Mouse (Mus musculus): Measurements from ENCODE around the gene Dyrk1a. TPM values are rescaled to one million over a fixed set of nuclear protein-coding genes. Genes with fewer than 3 reads are reported as not detected.
A peak's percentile ranks its signal among the peaks of the same experiment; 100 is the strongest.

The Dyrk1a gene
- polyA plus RNA-seq, 1 experiment from 2014 or later: 8.0 TPM

- H3K36me3 ChIP-seq (ENCODE audit: control insufficient read depth, insufficient read depth): no peaks in the 10 kb centered on the region
- TF ChIP-seq CTCF (IDR thresholded peaks at IDR 0.05; ENCODE audit: low read depth): no peak
- no peak overlapping the region for H3K9ac ChIP-seq (ENCODE audit: low read depth, low read length)
- ATAC-seq: peak; percentile 90
- 0 out of 2 replicates have a peak, but pooled peaks cover 7% of the 10 kb centered on the region for H3K4me1 ChIP-seq (replicated peaks; ENCODE audit: control insufficient read depth, insufficient read depth, low read length)
- H3K4me3 ChIP-seq (ENCODE audit: low read depth, low read length): no peak overlapping the region
- no peaks in the 10 kb centered on the region for H3K9me3 ChIP-seq (ENCODE audit: control insufficient read depth)
- peak overlapping the region; percentile 1 for H3K4me2 ChIP-seq (replicated peaks; ENCODE audit: low read depth)
- 12% methylated on average over 9 of the region's 9 CpGs for WGBS
- peak overlapping the region; percentile 35; the same call in 1 of the 2 replicates for H3K27ac ChIP-seq (ENCODE audit: low read depth, low read length)
- H3K27me3 ChIP-seq (replicated peaks; ENCODE audit: control insufficient read depth, insufficient read depth, low read length): no peaks in the 10 kb centered on the region
These were observed 32.7 kb upstream of the Dyrk1a start for GRCm38 (mm10) chr16:94537159-94537527.

- peaks cover 14% of the 10 kb centered on the region; the same call in 1 of the 2 replicates for H3K4me1 ChIP-seq (replicated peaks; ENCODE audit: control insufficient read depth, insufficient read depth, low read length)
- no peak overlapping the region for H3K27ac ChIP-seq (ENCODE audit: low read depth, low read length)
- no peak for ATAC-seq
- no peaks in the 10 kb centered on the region for H3K36me3 ChIP-seq (ENCODE audit: control insufficient read depth, insufficient read depth)
- WGBS: 97% methylated on average over 9 of the region's 9 CpGs
- no peak overlapping the region for H3K4me3 ChIP-seq (ENCODE audit: low read depth, low read length)
- no peak overlapping the region for H3K9ac ChIP-seq (ENCODE audit: low read depth, low read length)
- H3K9me3 ChIP-seq (ENCODE audit: control insufficient read depth): no peaks in the 10 kb centered on the region
- H3K27me3 ChIP-seq (replicated peaks; ENCODE audit: control insufficient read depth, insufficient read depth, low read length): no peaks in the 10 kb centered on the region
- TF ChIP-seq CTCF (IDR thresholded peaks at IDR 0.05; ENCODE audit: low read depth): no peak
- H3K4me2 ChIP-seq (replicated peaks; ENCODE audit: low read depth): no peak overlapping the region
These were observed 29.7 kb upstream of the Dyrk1a start for GRCm38 (mm10) chr16:94540140-94540539.

- Histone ChIP-seq H3K27ac (ENCODE audit: low read depth, low read length) (no peak overlapping the region), H3K4me1 (replicated peaks; ENCODE audit: control insufficient read depth, insufficient read depth, low read length) (peaks cover 8% of the 10 kb centered on the region; the same call in 1 of the 2 replicates), H3K9me3 (ENCODE audit: control insufficient read depth) (no peaks in the 10 kb centered on the region), H3K4me3 (ENCODE audit: low read depth, low read length) (no peak overlapping the region), H3K9ac (ENCODE audit: low read depth, low read length) (no peak overlapping the region), H3K36me3 (ENCODE audit: control insufficient read depth, insufficient read depth) (no peaks in the 10 kb centered on the region), H3K27me3 (replicated peaks; ENCODE audit: control insufficient read depth, insufficient read depth, low read length) (no peaks in the 10 kb centered on the region), H3K4me2 (replicated peaks; ENCODE audit: low read depth) (no peak overlapping the region)
- ATAC-seq: no peak
- TF ChIP-seq CTCF (IDR thresholded peaks at IDR 0.05; ENCODE audit: low read depth): no peak
- WGBS: 94% methylated on average over 8 of the region's 8 CpGs
These were observed 26.9 kb upstream of the Dyrk1a start for GRCm38 (mm10) chr16:94542898-94543297.

- no peak overlapping the region for H3K9ac ChIP-seq (ENCODE audit: low read depth, low read length)
- peak; percentile 62 for ATAC-seq
- no peaks in the 10 kb centered on the region for H3K27me3 ChIP-seq (replicated peaks; ENCODE audit: control insufficient read depth, insufficient read depth, low read length)
- no peak overlapping the region for H3K4me3 ChIP-seq (ENCODE audit: low read depth, low read length)
- WGBS: 23% methylated on average over 11 of the region's 11 CpGs
- H3K4me2 ChIP-seq (replicated peaks; ENCODE audit: low read depth): 0 out of 2 replicates have a peak overlapping the region, but pooled peaks have one; percentile 21
- no peaks in the 10 kb centered on the region for H3K36me3 ChIP-seq (ENCODE audit: control insufficient read depth, insufficient read depth)
- H3K4me1 ChIP-seq (replicated peaks; ENCODE audit: control insufficient read depth, insufficient read depth, low read length): peaks cover 8% of the 10 kb centered on the region; the same call in 1 of the 2 replicates
- TF ChIP-seq CTCF (IDR thresholded peaks at IDR 0.05; ENCODE audit: low read depth): no peak
- H3K9me3 ChIP-seq (ENCODE audit: control insufficient read depth): no peaks in the 10 kb centered on the region
- 0 out of 2 replicates have a peak overlapping the region, but pooled peaks have one; percentile 7 for H3K27ac ChIP-seq (ENCODE audit: low read depth, low read length)
These were observed 25.2 kb upstream of the Dyrk1a start for GRCm38 (mm10) chr16:94544540-94545105.

- H3K9ac ChIP-seq (ENCODE audit: low read depth, low read length): no peak overlapping the region
- peak overlapping the region; percentile 18 for H3K4me2 ChIP-seq (replicated peaks; ENCODE audit: low read depth)
- no peak overlapping the region for H3K27ac ChIP-seq (ENCODE audit: low read depth, low read length)
- ATAC-seq: peak; percentile 76
- H3K4me1 ChIP-seq (replicated peaks; ENCODE audit: control insufficient read depth, insufficient read depth, low read length): peaks cover 8% of the 10 kb centered on the region; the same call in 1 of the 2 replicates
- no peak overlapping the region for H3K4me3 ChIP-seq (ENCODE audit: low read depth, low read length)
- no peaks in the 10 kb centered on the region for H3K9me3 ChIP-seq (ENCODE audit: control insufficient read depth)
- WGBS: 23% methylated on average over 8 of the region's 8 CpGs
- H3K27me3 ChIP-seq (replicated peaks; ENCODE audit: control insufficient read depth, insufficient read depth, low read length): no peaks in the 10 kb centered on the region
- no peak for TF ChIP-seq CTCF (IDR thresholded peaks at IDR 0.05; ENCODE audit: low read depth)
- H3K36me3 ChIP-seq (ENCODE audit: control insufficient read depth, insufficient read depth): no peaks in the 10 kb centered on the region
These were observed 23.8 kb upstream of the Dyrk1a start for GRCm38 (mm10) chr16:94545781-94546562.

GRCm38 (mm10) chr16:94549813-94550212, 20.0 kb upstream of the Dyrk1a start:
- TF ChIP-seq CTCF (IDR thresholded peaks at IDR 0.05; ENCODE audit: low read depth): no peak
- Histone ChIP-seq H3K9ac (ENCODE audit: low read depth, low read length) (no peak overlapping the region), H3K4me1 (replicated peaks; ENCODE audit: control insufficient read depth, insufficient read depth, low read length) (peaks cover 2% of the 10 kb centered on the region; the same call in 1 of the 2 replicates), H3K27ac (ENCODE audit: low read depth, low read length) (no peak overlapping the region), H3K4me3 (ENCODE audit: low read depth, low read length) (no peak overlapping the region), H3K36me3 (ENCODE audit: control insufficient read depth, insufficient read depth) (no peaks in the 10 kb centered on the region), H3K4me2 (replicated peaks; ENCODE audit: low read depth) (no peak overlapping the region), H3K27me3 (replicated peaks; ENCODE audit: control insufficient read depth, insufficient read depth, low read length) (no peaks in the 10 kb centered on the region), H3K9me3 (ENCODE audit: control insufficient read depth) (no peaks in the 10 kb centered on the region)
- 69% methylated on average over 10 of the region's 10 CpGs for WGBS
- no peak for ATAC-seq
